In genomic region chr2:28569903-28570302, GRCm38 (mm10) we compare ENCODE assay signal across 21 mouse cellular contexts. TPM values are rescaled to one million over a fixed set of nuclear protein-coding genes. Genes with fewer than 3 reads are reported as not detected.
DNase-seq lines count a peak whose midpoint lies in the region; ATAC-seq lines count a peak whose summit lies in the region.
"Had no signal": no experiment of that assay in that cellular context is flagged by ENCODE, and none has a peak within 500 bp of the region (broad histone marks: within the 10 kb centered on the region; RNA-seq: fewer than 3 reads in every experiment).

No protein-coding gene starts in this region.

- DNase-seq in neural tube, embryonic 10.5 days (ENCODE audit: extremely low spot score, low spot score), result peak; percentile 48
- DNase-seq in thymus, postnatal 25 days, result no peak
- DNase-seq in left cerebral cortex, postnatal 10 days (ENCODE audit: extremely low spot score in 1 of 2, low spot score in 2 of 2), result no peak
- DNase-seq in cerebellum, postnatal 10 days, result no peak
- DNase-seq: layer of hippocampus, postnatal 36 days; right cerebral cortex, postnatal 4 days; thymus, postnatal 4 days had no signal

- intact Hi-C loops in left cerebral cortex, postnatal 10 days (cut with DNase I), result no loop called here

- H3K4me2 ChIP-seq in neural tube, embryonic 15.5 days, result no peak overlapping the region
- no peak overlapping the region for H3K4me2 ChIP-seq in embryonic facial prominence, embryonic 15.5 days (replicated peaks)
- H3K4me2 ChIP-seq in limb, embryonic 15.5 days, result no peak overlapping the region
- H3K4me2 ChIP-seq: heart, embryonic 13.5 days; midbrain, embryonic 13.5 days had no signal

- no peak overlapping the region for H3K27ac ChIP-seq in neural tube, embryonic 15.5 days (replicated peaks)
- H3K27ac ChIP-seq in embryonic facial prominence, embryonic 15.5 days (replicated peaks), result peak overlapping the region; percentile 51; the same call in 1 of the 2 replicates
- 0 out of 2 replicates have a peak overlapping the region, but pooled peaks have one; percentile 40 for H3K27ac ChIP-seq in limb, embryonic 15.5 days
- H3K27ac ChIP-seq: heart, embryonic 13.5 days; midbrain, embryonic 13.5 days had no signal

- H3K4me3 ChIP-seq in neural tube, embryonic 15.5 days (replicated peaks), result no peak overlapping the region
- no peak overlapping the region for H3K4me3 ChIP-seq in embryonic facial prominence, embryonic 15.5 days (replicated peaks)
- H3K4me3 ChIP-seq in limb, embryonic 15.5 days, result no peak overlapping the region
- H3K4me3 ChIP-seq: heart, embryonic 13.5 days; midbrain, embryonic 13.5 days had no signal

- 73% methylated on average over 3 of the region's 3 CpGs for whole genome bisulfite sequencing in neural tube, embryonic 15.5 days
- 49% methylated on average over 2 of the region's 3 CpGs for WGBS in embryonic facial prominence, embryonic 15.5 days
- 28% methylated on average over 3 of the region's 3 CpGs for WGBS in limb, embryonic 15.5 days

- H3K9me3 ChIP-seq in neural tube, embryonic 15.5 days (replicated peaks), result no peaks in the 10 kb centered on the region
- no peaks in the 10 kb centered on the region for H3K9me3 ChIP-seq in embryonic facial prominence, embryonic 15.5 days (replicated peaks)
- no peaks in the 10 kb centered on the region for H3K9me3 ChIP-seq in limb, embryonic 15.5 days
- H3K9me3 ChIP-seq: G1E; heart, embryonic 13.5 days; midbrain, embryonic 13.5 days had no signal

- ATAC-seq in neural tube, embryonic 15.5 days (ENCODE audit: low FRiP score), result no peak
- peak; percentile 73 for ATAC-seq in embryonic facial prominence, embryonic 15.5 days (ENCODE audit: insufficient number of reproducible peaks, low FRiP score, low TSS enrichment, low read depth)
- no peak for ATAC-seq in limb, embryonic 15.5 days (ENCODE audit: insufficient number of reproducible peaks, low FRiP score, low TSS enrichment, low read depth)
- ATAC-seq: CD4-positive, CD25-positive, alpha-beta regulatory T cell, adult 4 months; forebrain, embryonic 14.5 days; midbrain, embryonic 13.5 days had no signal

- no peak overlapping the region for H3K9ac ChIP-seq in neural tube, embryonic 15.5 days (replicated peaks)
- no peak overlapping the region for H3K9ac ChIP-seq in embryonic facial prominence, embryonic 15.5 days
- H3K9ac ChIP-seq in limb, embryonic 15.5 days, result no peak overlapping the region
- H3K9ac ChIP-seq: heart, embryonic 13.5 days; midbrain, embryonic 13.5 days had no signal

- H3K27me3 ChIP-seq in neural tube, embryonic 15.5 days (replicated peaks), result no peaks in the 10 kb centered on the region
- H3K27me3 ChIP-seq in embryonic facial prominence, embryonic 15.5 days, result no peaks in the 10 kb centered on the region
- H3K27me3 ChIP-seq in limb, embryonic 15.5 days, result no peaks in the 10 kb centered on the region
- H3K27me3 ChIP-seq: heart, embryonic 13.5 days; midbrain, embryonic 13.5 days had no signal

- peaks cover 92% of the 10 kb centered on the region for H3K36me3 ChIP-seq in neural tube, embryonic 15.5 days
- H3K36me3 ChIP-seq in embryonic facial prominence, embryonic 15.5 days, result peaks cover 93% of the 10 kb centered on the region
- peaks cover 90% of the 10 kb centered on the region for H3K36me3 ChIP-seq in limb, embryonic 15.5 days

- no peaks in the 10 kb centered on the region for H3K4me1 ChIP-seq in neural tube, embryonic 15.5 days
- H3K4me1 ChIP-seq in embryonic facial prominence, embryonic 15.5 days, result peaks cover 16% of the 10 kb centered on the region; the same call in 1 of the 2 replicates
- peaks cover 14% of the 10 kb centered on the region for H3K4me1 ChIP-seq in limb, embryonic 15.5 days
- H3K4me1 ChIP-seq: heart, embryonic 13.5 days; midbrain, embryonic 13.5 days had no signal

RNA-seq across cellular contexts. Expression of gene Cel, which starts 6.7 kb away (rescaled TPM):
- polyA plus RNA-seq in neural tube, embryonic 15.5 days (2015; fragmentation: Nextera tagmentation; extraction: Ambion mirVana), result 0.09 and 3.3 TPM in 2 replicates
- 0.08 TPM in 1 of 2 replicates, not detected in the other for polyA plus RNA-seq in embryonic facial prominence, embryonic 15.5 days (2015; fragmentation: Nextera tagmentation; extraction: Ambion mirVana)
- polyA plus RNA-seq in limb, embryonic 15.5 days (2015; fragmentation: Nextera tagmentation; extraction: Ambion mirVana), result 0.35 TPM in 1 of 2 replicates, not detected in the other
- total RNA-seq in left cerebral cortex, postnatal 10 days (2021), result not detected
- total RNA-seq: G1E; gastrocnemius, postnatal 4 days; layer of hippocampus, postnatal 36 days; neutrophil, adult 5-6 weeks had no signal
- polyA plus RNA-seq: CD4-positive, CD25-positive, alpha-beta regulatory T cell, adult 4 months; forebrain, embryonic 14.5 days; G1E; heart, embryonic 13.5 days; hindbrain, embryonic 11.5 days; kidney, embryonic 14.5 days had no signal

RNA-seq across cellular contexts. Expression of gene Gtf3c5, which starts 13.6 kb away (rescaled TPM):
- polyA plus RNA-seq in neural tube, embryonic 15.5 days (2015; fragmentation: Nextera tagmentation; extraction: Ambion mirVana), result 37.2 and 40.1 TPM in 2 replicates
- 45.9 and 47.7 TPM in 2 replicates for polyA plus RNA-seq in embryonic facial prominence, embryonic 15.5 days (2015; fragmentation: Nextera tagmentation; extraction: Ambion mirVana)
- polyA plus RNA-seq in limb, embryonic 15.5 days (2015; fragmentation: Nextera tagmentation; extraction: Ambion mirVana), result 41.8 and 44.1 TPM in 2 replicates
- 10 to 100 TPM; 18.6 to 20.2 TPM for total RNA-seq in left cerebral cortex, postnatal 10 days (2021)

RNA-seq across cellular contexts. Expression of gene Gfi1b, which starts 51.9 kb away (rescaled TPM):
- polyA plus RNA-seq in neural tube, embryonic 15.5 days (2015; fragmentation: Nextera tagmentation; extraction: Ambion mirVana), result 0.87 TPM in 1 of 2 replicates, not detected in the other
- not detected in 2 replicates for polyA plus RNA-seq in embryonic facial prominence, embryonic 15.5 days (2015; fragmentation: Nextera tagmentation; extraction: Ambion mirVana)
- 0.14 and 0.45 TPM in 2 replicates for polyA plus RNA-seq in limb, embryonic 15.5 days (2015; fragmentation: Nextera tagmentation; extraction: Ambion mirVana)
- not detected for total RNA-seq in left cerebral cortex, postnatal 10 days (2021)
- total RNA-seq: layer of hippocampus, postnatal 36 days; liver, adult 2 months had no signal
- polyA plus RNA-seq: CD4-positive, CD25-positive, alpha-beta regulatory T cell, adult 4 months; forebrain, embryonic 14.5 days; intestine, embryonic 14.5 days; liver, adult 2 months had no signal

RNA-seq across cellular contexts. Expression of gene Ralgds, which starts 57.0 kb away (rescaled TPM):
- 64.7 and 70.4 TPM in 2 replicates for polyA plus RNA-seq in neural tube, embryonic 15.5 days (2015; fragmentation: Nextera tagmentation; extraction: Ambion mirVana)
- polyA plus RNA-seq in embryonic facial prominence, embryonic 15.5 days (2015; fragmentation: Nextera tagmentation; extraction: Ambion mirVana), result 69.3 and 70.8 TPM in 2 replicates
- 50.3 and 50.7 TPM in 2 replicates for polyA plus RNA-seq in limb, embryonic 15.5 days (2015; fragmentation: Nextera tagmentation; extraction: Ambion mirVana)
- 100 to 1,000 TPM; 148 to 156 TPM for total RNA-seq in left cerebral cortex, postnatal 10 days (2021)
